Mouse (Mus musculus): ENCODE measurements around the gene Plekhm3.

GRCm38 (mm10) chr1:64929673-64930072 is 27.0 kb downstream of the Plekhm3 start:
- TF ChIP-seq CTCF (IDR thresholded peaks at IDR 0.05; ENCODE audit: borderline replicate concordance, extremely low read depth, insufficient read depth, insufficient read length) (no peak), POLR2A (IDR thresholded peaks at IDR 0.05; ENCODE audit: borderline replicate concordance, extremely low read depth, insufficient read depth, insufficient read length, poor library complexity, severe bottlenecking) (no peak)
